Mouse (Mus musculus) erythroid progenitor cell, adult 5-6 weeks (primary cell): ENCODE results near the gene Olfr1022. TPM values are rescaled to one million over a fixed set of nuclear protein-coding genes. Genes with fewer than 3 reads are reported as not detected.

Experiments
- ATAC-seq: replicated peaks from 2 replicates; pipeline ENCODE4 v1.8.0; 2016; ENCODE audit warnings: moderate number of reproducible peaks, mild to moderate bottlenecking, moderate TSS enrichment, inconsistent platforms; ENCODE audit not compliant: poor library complexity, low FRiP score, severe bottlenecking
- total RNA-seq, 2 experiments: library from RNA; stranded (forward) in 1 of 2; stranded (reverse) in 1 of 2; fragments of 150-400 nt in 1 of 2; fragments of 186-747, 209-891 nt in 1 of 2; gene quantifications; 2 replicates each; pipeline versions ENCODE4 v1.2.3 to v1.2.4; 2015 to 2017; ENCODE audit warnings: low replicate concordance in 2 of 2

The Olfr1022 gene
- total RNA-seq (2015; ENCODE audit: low replicate concordance): not detected in 2 replicates
- not detected in 2 replicates for total RNA-seq (2017; ENCODE audit: low replicate concordance)

- no peak for ATAC-seq
These were observed at the start of gene Olfr1022 for GRCm38 (mm10) chr2:85868294-85868693. Gene Olfr1022 (plus strand): TSS chr2:85868594.

DNA sequence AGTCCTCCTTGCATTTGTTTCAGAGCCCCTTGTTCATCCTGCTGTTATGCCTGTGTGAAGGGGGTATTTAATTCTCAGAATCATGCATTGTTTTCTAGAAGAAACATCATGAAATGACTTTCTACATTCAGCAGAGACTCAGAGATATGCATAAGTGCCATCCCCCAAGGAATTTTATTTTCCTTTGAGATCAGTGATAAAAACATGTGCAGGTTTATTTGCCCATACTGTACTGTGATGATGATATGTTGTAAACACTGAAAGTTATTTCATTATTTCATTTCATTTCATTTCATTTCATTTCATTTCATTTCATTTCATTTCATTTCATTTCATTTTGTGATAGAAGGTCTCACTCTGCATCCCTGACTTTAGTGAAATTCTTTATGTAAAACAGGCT, 23.0 kb upstream of the Olfr1022 start, which contains the start of gene Olfr1019:
TSS of gene Olfr1019 (minus strand) at position 101 of the 400 bp plus-strand sequence.
- ATAC-seq: no peak

DNA sequence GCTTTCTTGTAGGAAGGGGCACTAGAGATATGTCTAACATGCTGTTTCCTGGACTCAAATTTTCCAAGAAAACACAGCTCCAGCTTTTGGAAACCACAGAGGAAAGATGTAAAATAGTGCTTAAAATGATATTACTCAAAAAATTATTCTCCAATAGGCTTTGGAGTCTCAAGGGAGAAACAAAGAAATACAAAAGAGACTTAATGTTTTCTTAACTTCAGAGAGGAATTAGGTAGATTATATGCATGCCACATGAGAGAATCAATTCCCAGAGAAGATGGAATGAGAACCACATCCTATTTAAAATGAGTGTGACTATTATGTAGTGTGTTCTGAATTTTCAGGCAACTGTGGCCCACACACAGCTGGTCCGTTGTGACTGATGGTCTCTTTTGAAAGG, 21.7 kb upstream of the Olfr1022 start, which contains the start of gene Olfr1020:
TSS of gene Olfr1020 (plus strand) at position 301 of the 400 bp plus-strand sequence.
- no peak for ATAC-seq

DNA sequence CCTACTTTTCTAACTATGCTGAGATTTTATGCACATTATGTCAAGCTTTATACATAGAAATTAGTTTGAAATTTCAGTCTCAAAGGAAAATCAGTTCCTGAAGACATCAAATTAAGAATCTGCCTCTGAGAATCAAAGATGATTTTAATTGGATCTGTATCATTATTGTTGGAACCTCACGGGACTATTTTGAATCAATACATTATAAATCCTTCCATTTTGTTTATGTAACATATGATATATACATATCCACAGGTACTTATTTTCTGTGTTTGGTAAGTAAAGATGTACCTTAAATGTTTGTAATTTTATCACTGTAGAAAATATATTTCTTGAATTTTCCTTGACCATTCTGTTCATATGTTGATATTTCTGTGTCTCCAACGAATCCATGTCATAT, 16.9 kb downstream of the Olfr1022 start, which contains the start of gene Olfr1023:
TSS of gene Olfr1023 (plus strand) at position 301 of the 400 bp plus-strand sequence.
- ATAC-seq: no peak

GRCm38 (mm10) chr2:85904952-85905351, 36.6 kb downstream of the Olfr1022 start, which contains the start of gene Olfr1024:
Gene Olfr1024 (minus strand): TSS chr2:85905052.
- ATAC-seq: no peak

- ATAC-seq: no peak
These were observed 44.8 kb downstream of the Olfr1022 start for GRCm38 (mm10) chr2:85913197-85913596.

DNA sequence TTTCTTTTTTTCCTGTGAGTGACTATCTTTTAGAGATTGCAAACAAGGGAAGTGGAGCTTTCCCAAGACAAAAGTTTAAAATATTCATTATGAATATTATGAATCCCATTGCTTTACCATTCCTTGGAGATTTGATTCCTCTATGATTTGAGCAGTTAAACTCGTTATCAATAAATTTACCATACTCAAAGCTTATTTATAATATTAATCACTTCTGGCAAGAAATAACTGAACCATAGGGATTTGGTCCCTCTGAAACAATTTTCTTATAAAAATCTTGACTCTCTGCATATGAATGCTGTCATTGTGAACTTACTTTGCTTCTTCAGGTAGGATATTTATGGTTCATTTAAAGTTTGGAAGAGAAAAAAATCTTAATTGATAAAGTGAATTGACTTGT, 46.5 kb downstream of the Olfr1022 start, which contains the start of gene Olfr1025-ps1:
TSS of gene Olfr1025-ps1 (plus strand) at position 301 of the 400 bp plus-strand sequence.
- no peak for ATAC-seq

Other genes with a start within 250 kb of the Olfr1022 start
- not detected in 2 replicates for gene Olfr1002, start 217.9 kb upstream of the Olfr1022 start, total RNA-seq (2015; ENCODE audit: low replicate concordance)
- not detected in 2 replicates for gene Olfr1002, start 217.9 kb upstream of the Olfr1022 start, total RNA-seq (2017; ENCODE audit: low replicate concordance)
- not detected in 2 replicates for gene Olfr154, start 204.1 kb upstream of the Olfr1022 start, total RNA-seq (2015; ENCODE audit: low replicate concordance)
- gene Olfr154, start 204.1 kb upstream of the Olfr1022 start, total RNA-seq (2017; ENCODE audit: low replicate concordance): not detected in 2 replicates
- gene Olfr1006, start 189.8 kb upstream of the Olfr1022 start, total RNA-seq (2015; ENCODE audit: low replicate concordance): not detected in 2 replicates
- not detected in 2 replicates for gene Olfr1006, start 189.8 kb upstream of the Olfr1022 start, total RNA-seq (2017; ENCODE audit: low replicate concordance)
- gene Olfr1008, start 179.2 kb upstream of the Olfr1022 start, total RNA-seq (2015; ENCODE audit: low replicate concordance): not detected in 2 replicates
- not detected in 2 replicates for gene Olfr1008, start 179.2 kb upstream of the Olfr1022 start, total RNA-seq (2017; ENCODE audit: low replicate concordance)
- not detected in 2 replicates for gene Olfr1009, start 153.2 kb upstream of the Olfr1022 start, total RNA-seq (2015; ENCODE audit: low replicate concordance)
- not detected in 2 replicates for gene Olfr1009, start 153.2 kb upstream of the Olfr1022 start, total RNA-seq (2017; ENCODE audit: low replicate concordance)
- gene Olfr1012, start 105.8 kb upstream of the Olfr1022 start, total RNA-seq (2015; ENCODE audit: low replicate concordance): not detected in 2 replicates
- not detected in 2 replicates for gene Olfr1012, start 105.8 kb upstream of the Olfr1022 start, total RNA-seq (2017; ENCODE audit: low replicate concordance)
- gene Olfr1013, start 101.5 kb upstream of the Olfr1022 start, total RNA-seq (2015; ENCODE audit: low replicate concordance): not detected in 2 replicates
- gene Olfr1013, start 101.5 kb upstream of the Olfr1022 start, total RNA-seq (2017; ENCODE audit: low replicate concordance): not detected in 2 replicates
- not detected in 2 replicates for gene Olfr1014, start 95.9 kb upstream of the Olfr1022 start, total RNA-seq (2015; ENCODE audit: low replicate concordance)
- not detected in 2 replicates for gene Olfr1014, start 95.9 kb upstream of the Olfr1022 start, total RNA-seq (2017; ENCODE audit: low replicate concordance)
- gene Olfr1015, start 86.6 kb upstream of the Olfr1022 start, total RNA-seq (2015; ENCODE audit: low replicate concordance): not detected in 2 replicates
- gene Olfr1015, start 86.6 kb upstream of the Olfr1022 start, total RNA-seq (2017; ENCODE audit: low replicate concordance): not detected in 2 replicates
- not detected in 2 replicates for gene Olfr1016, start 66.0 kb upstream of the Olfr1022 start, total RNA-seq (2015; ENCODE audit: low replicate concordance)
- not detected in 2 replicates for gene Olfr1016, start 66.0 kb upstream of the Olfr1022 start, total RNA-seq (2017; ENCODE audit: low replicate concordance)
- gene Olfr1018, start 50.1 kb upstream of the Olfr1022 start, total RNA-seq (2015; ENCODE audit: low replicate concordance): not detected in 2 replicates
- gene Olfr1018, start 50.1 kb upstream of the Olfr1022 start, total RNA-seq (2017; ENCODE audit: low replicate concordance): 0.39 TPM in 1 of 2 replicates, not detected in the other
- gene Olfr1019, start 23.1 kb upstream of the Olfr1022 start, total RNA-seq (2015; ENCODE audit: low replicate concordance): not detected in 2 replicates
- gene Olfr1019, start 23.1 kb upstream of the Olfr1022 start, total RNA-seq (2017; ENCODE audit: low replicate concordance): not detected in 2 replicates
- not detected in 2 replicates for gene Olfr1020, start 21.6 kb upstream of the Olfr1022 start, total RNA-seq (2015; ENCODE audit: low replicate concordance)
- not detected in 2 replicates for gene Olfr1020, start 21.6 kb upstream of the Olfr1022 start, total RNA-seq (2017; ENCODE audit: low replicate concordance)
- gene Olfr1023, start 17.0 kb downstream of the Olfr1022 start, total RNA-seq (2015; ENCODE audit: low replicate concordance): not detected in 2 replicates
- gene Olfr1023, start 17.0 kb downstream of the Olfr1022 start, total RNA-seq (2017; ENCODE audit: low replicate concordance): not detected in 2 replicates
- not detected in 2 replicates for gene Olfr1024, start 36.5 kb downstream of the Olfr1022 start, total RNA-seq (2015; ENCODE audit: low replicate concordance)
- gene Olfr1024, start 36.5 kb downstream of the Olfr1022 start, total RNA-seq (2017; ENCODE audit: low replicate concordance): not detected in 2 replicates
- not detected in 2 replicates for gene Olfr1025-ps1, start 46.6 kb downstream of the Olfr1022 start, total RNA-seq (2015; ENCODE audit: low replicate concordance)
- not detected in 2 replicates for gene Olfr1025-ps1, start 46.6 kb downstream of the Olfr1022 start, total RNA-seq (2017; ENCODE audit: low replicate concordance)
- not detected in 2 replicates for gene Olfr1026, start 53.0 kb downstream of the Olfr1022 start, total RNA-seq (2015; ENCODE audit: low replicate concordance)
- not detected in 2 replicates for gene Olfr1026, start 53.0 kb downstream of the Olfr1022 start, total RNA-seq (2017; ENCODE audit: low replicate concordance)
- gene Olfr1028, start 81.8 kb downstream of the Olfr1022 start, total RNA-seq (2015; ENCODE audit: low replicate concordance): not detected in 2 replicates
- not detected in 2 replicates for gene Olfr1028, start 81.8 kb downstream of the Olfr1022 start, total RNA-seq (2017; ENCODE audit: low replicate concordance)
- not detected in 2 replicates for gene Olfr1029, start 105.3 kb downstream of the Olfr1022 start, total RNA-seq (2015; ENCODE audit: low replicate concordance)
- gene Olfr1029, start 105.3 kb downstream of the Olfr1022 start, total RNA-seq (2017; ENCODE audit: low replicate concordance): not detected in 2 replicates
- not detected in 2 replicates for gene Olfr1030, start 110.7 kb downstream of the Olfr1022 start, total RNA-seq (2015; ENCODE audit: low replicate concordance)
- not detected in 2 replicates for gene Olfr1030, start 110.7 kb downstream of the Olfr1022 start, total RNA-seq (2017; ENCODE audit: low replicate concordance)
- gene Olfr1031, start 121.7 kb downstream of the Olfr1022 start, total RNA-seq (2015; ENCODE audit: low replicate concordance): not detected in 2 replicates
- not detected in 2 replicates for gene Olfr1031, start 121.7 kb downstream of the Olfr1022 start, total RNA-seq (2017; ENCODE audit: low replicate concordance)
- gene Olfr1032, start 136.9 kb downstream of the Olfr1022 start, total RNA-seq (2015; ENCODE audit: low replicate concordance): not detected in 2 replicates
- gene Olfr1032, start 136.9 kb downstream of the Olfr1022 start, total RNA-seq (2017; ENCODE audit: low replicate concordance): not detected in 2 replicates
- not detected in 2 replicates for gene Olfr1033, start 152.0 kb downstream of the Olfr1022 start, total RNA-seq (2015; ENCODE audit: low replicate concordance)
- gene Olfr1033, start 152.0 kb downstream of the Olfr1022 start, total RNA-seq (2017; ENCODE audit: low replicate concordance): not detected in 2 replicates
- not detected in 2 replicates for gene Olfr1034, start 177.3 kb downstream of the Olfr1022 start, total RNA-seq (2015; ENCODE audit: low replicate concordance)
- gene Olfr1034, start 177.3 kb downstream of the Olfr1022 start, total RNA-seq (2017; ENCODE audit: low replicate concordance): not detected in 2 replicates
- gene Olfr1036, start 205.4 kb downstream of the Olfr1022 start, total RNA-seq (2015; ENCODE audit: low replicate concordance): not detected in 2 replicates
- gene Olfr1036, start 205.4 kb downstream of the Olfr1022 start, total RNA-seq (2017; ENCODE audit: low replicate concordance): not detected in 2 replicates
- not detected in 2 replicates for gene Olfr1037, start 218.8 kb downstream of the Olfr1022 start, total RNA-seq (2015; ENCODE audit: low replicate concordance)
- not detected in 2 replicates for gene Olfr1037, start 218.8 kb downstream of the Olfr1022 start, total RNA-seq (2017; ENCODE audit: low replicate concordance)